Mouse (Mus musculus) myocyte (in vitro differentiated cells): Measurements from ENCODE around the gene Dnah2.

Source experiments
- CEBPB ChIP-seq: IDR thresholded peaks from 2 replicates; pipeline ENCODE4 v1.6.1; 2011; ENCODE audit warnings: mild to moderate bottlenecking, moderate library complexity; ENCODE audit not compliant: poor library complexity, insufficient read depth, severe bottlenecking
- E2F4 ChIP-seq: IDR thresholded peaks from one replicate; pipeline ENCODE4 v1.6.1; 2011; ENCODE audit warnings: mild to moderate bottlenecking, control low read depth, moderate library complexity; ENCODE audit not compliant: insufficient read depth
- MAX ChIP-seq: IDR thresholded peaks from one replicate; pipeline ENCODE4 v1.6.1; 2011; ENCODE audit warnings: low read depth, mild to moderate bottlenecking, control low read depth
- MYOD1 ChIP-seq, 3 experiments: IDR thresholded peaks; one replicate each; pipeline ENCODE4 v1.6.1; 2011; ENCODE audit warnings: control low read depth in 2 of 3, low read depth in 2 of 3, mild to moderate bottlenecking in 2 of 3, moderate library complexity in 1 of 3; ENCODE audit not compliant: insufficient read length in 2 of 3, control insufficient read depth in 1 of 3
- MYOG ChIP-seq, 3 experiments: IDR thresholded peaks; one replicate each; pipeline ENCODE4 v1.6.1; 2011; ENCODE audit warnings: control low read depth in 2 of 3, low read depth in 2 of 3, mild to moderate bottlenecking in 2 of 3; ENCODE audit not compliant: insufficient read length in 2 of 3, control insufficient read depth in 1 of 3, insufficient read depth in 1 of 3
- POLR2A ChIP-seq: IDR thresholded peaks from one replicate; pipeline ENCODE4 v1.6.1; 2011; ENCODE audit warnings: low read depth, mild to moderate bottlenecking, control low read depth, moderate library complexity; ENCODE audit not compliant: insufficient read length
- POLR2AphosphoS2 ChIP-seq: IDR thresholded peaks from one replicate; pipeline ENCODE4 v1.6.1; 2011; ENCODE audit warnings: low read depth, control low read depth; ENCODE audit not compliant: insufficient read length
- REST ChIP-seq: IDR thresholded peaks from one replicate; pipeline ENCODE4 v1.6.1; 2011; ENCODE audit warnings: mild to moderate bottlenecking, control low read depth, moderate library complexity; ENCODE audit not compliant: insufficient read depth, insufficient read length
- SRF ChIP-seq: IDR thresholded peaks from one replicate; pipeline ENCODE4 v1.6.1; 2011; ENCODE audit warnings: low read depth; ENCODE audit not compliant: control insufficient read depth, insufficient read length
- TCF12 ChIP-seq: IDR thresholded peaks from one replicate; pipeline ENCODE4 v1.6.1; 2011; ENCODE audit warnings: mild to moderate bottlenecking, control low read depth; ENCODE audit not compliant: poor library complexity, insufficient read depth, severe bottlenecking
- TCF3 ChIP-seq: IDR thresholded peaks from one replicate; pipeline ENCODE4 v1.6.1; 2011; ENCODE audit warnings: low read depth, control low read depth; ENCODE audit not compliant: insufficient read length
- USF1 ChIP-seq: IDR thresholded peaks from one replicate; pipeline ENCODE4 v1.6.1; 2011; ENCODE audit warnings: low read depth, mild to moderate bottlenecking, control low read depth, moderate library complexity

DNA sequence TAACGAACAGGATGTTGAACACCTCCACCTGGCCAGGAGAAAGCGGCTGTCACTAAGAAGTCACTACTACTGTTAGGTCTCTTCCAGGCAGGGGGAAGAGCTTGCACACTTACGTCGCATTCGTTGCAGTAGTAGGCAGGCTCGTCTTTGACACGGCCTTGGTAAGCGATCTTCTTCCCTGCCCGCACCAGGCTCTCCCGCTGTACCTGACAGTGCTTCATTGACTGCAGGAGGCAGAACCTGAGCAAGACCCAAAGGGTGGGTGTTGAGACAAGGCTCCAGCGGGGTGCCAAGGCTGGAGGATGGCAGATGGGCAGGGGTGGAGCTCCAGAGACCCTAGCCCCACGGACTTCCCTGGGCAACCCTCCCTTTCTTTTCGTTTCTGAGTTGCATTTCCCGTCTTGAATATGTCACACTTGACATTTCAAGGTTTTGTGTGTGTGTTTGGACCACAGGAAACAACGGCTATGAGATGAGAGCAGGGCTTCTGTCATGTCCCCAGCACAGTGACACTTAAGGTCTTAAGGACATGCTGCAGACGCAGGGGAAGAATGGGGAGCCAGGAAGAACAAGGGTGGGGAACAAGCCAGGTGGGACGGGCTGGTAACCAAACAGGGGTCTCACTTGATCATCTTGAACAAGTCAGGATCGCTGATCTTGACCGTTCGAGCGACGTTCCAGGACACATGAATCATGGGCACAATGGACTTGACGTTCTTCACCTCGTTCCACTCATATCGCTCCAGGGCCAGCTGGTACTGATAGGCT lies 148.6 kb downstream of the Dnah2 start:
- TF ChIP-seq POLR2A: peak; percentile 28
- no peak for TF ChIP-seq TCF12
- no peak for TF ChIP-seq USF1
- TF ChIP-seq MAX: no peak
- TF ChIP-seq MYOD1 (IDR thresholded peaks at IDR 0.05; ENCODE audit: control insufficient read depth in 1 of 3, insufficient read length in 2 of 3, low read depth in 2 of 3): no peak
- no peak for TF ChIP-seq SRF
- TF ChIP-seq MYOG (IDR thresholded peaks at IDR 0.05; ENCODE audit: control insufficient read depth in 1 of 3, insufficient read depth in 1 of 3, insufficient read length in 2 of 3, low read depth in 2 of 3): no peak
- no peak for TF ChIP-seq CEBPB
- no peak for TF ChIP-seq E2F4
- TF ChIP-seq TCF3: no peak
- TF ChIP-seq POLR2AphosphoS2: peak; percentile 75
- no peak for TF ChIP-seq REST
